Mouse (Mus musculus) C2C12 (cell line): ENCODE results near the gene Gm49325. TPM values are rescaled to one million over a fixed set of nuclear protein-coding genes. Genes with fewer than 3 reads are reported as not detected.

Experiments used
- H3K27me3 ChIP-seq: one replicate; pipeline ENCODE4 v1.6.1; 2011; ENCODE audit not compliant: control insufficient read depth, insufficient read depth, insufficient read length
- H3K36me3 ChIP-seq: one replicate; pipeline ENCODE4 v1.6.1; 2011; ENCODE audit not compliant: control insufficient read depth, insufficient read depth
- H3K4me3 ChIP-seq: one replicate; pipeline ENCODE4 v1.5.1; 2011; ENCODE audit warnings: mild to moderate bottlenecking, control low read depth; ENCODE audit not compliant: poor library complexity, insufficient read depth, severe bottlenecking
- H3K79me2 ChIP-seq: one replicate; pipeline ENCODE4 v1.6.1; 2011; ENCODE audit not compliant: control insufficient read depth, insufficient read depth
- H3K79me3 ChIP-seq: one replicate; pipeline ENCODE4 v1.6.1; 2011; ENCODE audit warnings: low read depth, control low read depth
- H3ac ChIP-seq: one replicate; pipeline ENCODE3; 2011; ENCODE audit warnings: low read depth; ENCODE audit not compliant: control insufficient read depth, insufficient read length
- CEBPB ChIP-seq: IDR thresholded peaks from one replicate; pipeline ENCODE4 v1.6.1; 2011; ENCODE audit warnings: low read depth, mild to moderate bottlenecking, control low read depth, moderate library complexity
- CTCF ChIP-seq: IDR thresholded peaks from one replicate; pipeline ENCODE4 v1.5.1; 2011; ENCODE audit not compliant: control insufficient read depth, insufficient read depth, insufficient read length
- FOSL1 ChIP-seq: IDR thresholded peaks from one replicate; pipeline ENCODE4 v1.8.0; 2011; ENCODE audit warnings: mild to moderate bottlenecking, low read length; ENCODE audit not compliant: poor library complexity, insufficient read depth, severe bottlenecking
- MAX ChIP-seq: IDR thresholded peaks from one replicate; pipeline ENCODE4 v1.6.1; 2011; ENCODE audit warnings: mild to moderate bottlenecking, control low read depth
- MYOD1 ChIP-seq: IDR thresholded peaks from one replicate; pipeline ENCODE4 v1.6.1; 2011; ENCODE audit warnings: low read depth; ENCODE audit not compliant: control insufficient read depth, insufficient read length
- MYOG ChIP-seq: IDR thresholded peaks from one replicate; pipeline ENCODE4 v1.6.1; 2011; ENCODE audit not compliant: control insufficient read depth, insufficient read length; ENCODE audit errors: extremely low read depth
- USF1 ChIP-seq: IDR thresholded peaks from one replicate; pipeline ENCODE4 v1.6.1; 2011; ENCODE audit warnings: low read depth, mild to moderate bottlenecking, control low read depth, moderate library complexity
- polyA plus RNA-seq: library from polyadenylated mRNA; unstranded; fragments of >200 nt; fragmentation: generic; extraction: Trizol; gene quantifications from one replicate; pipeline ENCODE4 v1.2.1, GENCODE M21; 2012; ENCODE audit warnings: missing spikeins

Gene Gm49325
- polyA plus RNA-seq, 1 experiment, result 5.1 TPM

GRCm38 (mm10) chr10:77565005-77565404 lies 41.0 kb upstream of the Gm49325 start:
- H3K79me2 ChIP-seq, result no peaks in the 10 kb centered on the region
- no peak for TF ChIP-seq FOSL1
- no peak for TF ChIP-seq CEBPB
- TF ChIP-seq MAX, result no peak
- no peak for TF ChIP-seq CTCF
- no peak for TF ChIP-seq MYOG
- no peak for TF ChIP-seq USF1
- no peak for TF ChIP-seq MYOD1
- no peaks in the 10 kb centered on the region for H3K27me3 ChIP-seq
- H3K4me3 ChIP-seq, result no peak overlapping the region
- H3K36me3 ChIP-seq, result no peaks in the 10 kb centered on the region
- no peaks in the 10 kb centered on the region for H3K79me3 ChIP-seq
- H3ac ChIP-seq, result no peak overlapping the region

- H3K79me2 ChIP-seq, result no peaks in the 10 kb centered on the region
- no peak overlapping the region for H3ac ChIP-seq
- H3K79me3 ChIP-seq, result no peaks in the 10 kb centered on the region
- no peak for TF ChIP-seq MAX
- peak; percentile 90 for TF ChIP-seq CTCF
- no peaks in the 10 kb centered on the region for H3K36me3 ChIP-seq
- H3K27me3 ChIP-seq, result no peaks in the 10 kb centered on the region
- no peak overlapping the region for H3K4me3 ChIP-seq
These were observed 39.3 kb upstream of the Gm49325 start for GRCm38 (mm10) chr10:77566651-77567050.

GRCm38 (mm10) chr10:77569481-77569880 lies 36.5 kb upstream of the Gm49325 start:
- no peaks in the 10 kb centered on the region for H3K36me3 ChIP-seq
- no peaks in the 10 kb centered on the region for H3K79me2 ChIP-seq

GRCm38 (mm10) chr10:77569973-77570658 lies 35.9 kb upstream of the Gm49325 start:
- no peaks in the 10 kb centered on the region for H3K27me3 ChIP-seq
- peak; percentile 80 for TF ChIP-seq FOSL1
- TF ChIP-seq MYOG, result no peak
- TF ChIP-seq CTCF, result no peak
- peak; percentile 11 for TF ChIP-seq MYOD1
- peak; percentile 99 for TF ChIP-seq MAX
- peak; percentile 52 for TF ChIP-seq CEBPB
- TF ChIP-seq USF1, result peak; percentile 33
- no peaks in the 10 kb centered on the region for H3K79me2 ChIP-seq
- no peak overlapping the region for H3K4me3 ChIP-seq
- H3K36me3 ChIP-seq, result no peaks in the 10 kb centered on the region
- no peaks in the 10 kb centered on the region for H3K79me3 ChIP-seq
- H3ac ChIP-seq, result no peak overlapping the region

More at GRCm38 (mm10) chr10:77569481-77569880, 36.5 kb upstream of the Gm49325 start:
- Histone ChIP-seq H3K27me3 (no peaks in the 10 kb centered on the region), H3K4me3 (no peak overlapping the region), H3ac (no peak overlapping the region), H3K79me3 (no peaks in the 10 kb centered on the region)
- TF ChIP-seq CEBPB (no peak), CTCF (no peak), USF1 (no peak), MAX (no peak), MYOG (no peak), FOSL1 (no peak), MYOD1 (no peak)

GRCm38 (mm10) chr10:77572225-77572624 lies 33.8 kb upstream of the Gm49325 start:
- H3K36me3 ChIP-seq, result no peaks in the 10 kb centered on the region
- no peaks in the 10 kb centered on the region for H3K79me3 ChIP-seq
- no peaks in the 10 kb centered on the region for H3K27me3 ChIP-seq
- TF ChIP-seq MAX, result no peak
- no peak for TF ChIP-seq CEBPB
- TF ChIP-seq CTCF, result no peak
- no peak for TF ChIP-seq FOSL1
- H3K4me3 ChIP-seq, result no peak overlapping the region
- no peak overlapping the region for H3ac ChIP-seq
- H3K79me2 ChIP-seq, result no peaks in the 10 kb centered on the region

GRCm38 (mm10) chr10:77573162-77573561 lies 32.8 kb upstream of the Gm49325 start:
- Histone ChIP-seq H3K27me3 (no peaks in the 10 kb centered on the region), H3K36me3 (no peaks in the 10 kb centered on the region), H3K4me3 (no peak overlapping the region), H3K79me2 (no peaks in the 10 kb centered on the region), H3ac (no peak overlapping the region), H3K79me3 (no peaks in the 10 kb centered on the region)
- TF ChIP-seq CEBPB, result no peak
